Mouse (Mus musculus) CH12.LX (cell line): ENCODE results near the gene Cd70. TPM values are rescaled to one million over a fixed set of nuclear protein-coding genes. Genes with fewer than 3 reads are reported as not detected.
"Not testable (repeated sequence)": the region's sequence is repeated elsewhere in the genome, so short reads cannot be mapped to it uniquely, and the experiment has no call there.

ENCODE experiments used
- DNase-seq: peaks from one replicate; pipeline ENCODE4 v3.0.0-alpha.2; 2013; ENCODE audit errors: extremely low read depth
- H3K27ac ChIP-seq: 2 replicates; pipeline ENCODE4 v1.5.1; 2012; ENCODE audit warnings: low read depth, mild to moderate bottlenecking, control low read depth, moderate library complexity; ENCODE audit not compliant: insufficient read depth
- H3K27me3 ChIP-seq: replicated peaks from 2 replicates; pipeline ENCODE3; 2012; ENCODE audit warnings: inconsistent platforms
- H3K36me3 ChIP-seq, 2 experiments: replicated peaks in 1 of 2; 2 replicates each; pipeline versions ENCODE3 to v1.6.1; 2012; ENCODE audit warnings: inconsistent platforms in 1 of 2, low read length in 1 of 2, mild to moderate bottlenecking in 1 of 2, mixed read lengths in 1 of 2, moderate library complexity in 1 of 2; ENCODE audit not compliant: control insufficient read depth in 1 of 2, insufficient read depth in 1 of 2
- H3K4me1 ChIP-seq, 2 experiments: 2 replicates each; pipeline ENCODE4 v1.6.1; 2012; ENCODE audit warnings: inconsistent platforms in 1 of 2, moderate library complexity in 1 of 2; ENCODE audit not compliant: insufficient read depth in 2 of 2, control insufficient read depth in 1 of 2
- H3K4me2 ChIP-seq: 2 replicates; pipeline ENCODE4 v1.6.1; 2012; ENCODE audit warnings: low read depth, mild to moderate bottlenecking, control low read depth; ENCODE audit not compliant: poor library complexity, insufficient read depth, severe bottlenecking
- H3K4me3 ChIP-seq, 3 experiments: fragments of 150-350 bp in 1 of 3; sonication (generic) in 1 of 3; replicated peaks in 1 of 3; 2 replicates each; pipeline versions ENCODE3 to v1.5.1; 2011 to 2012; ENCODE audit warnings: low read depth in 2 of 3, low read length in 2 of 3, mild to moderate bottlenecking in 2 of 3, moderate library complexity in 2 of 3, control low read depth in 1 of 3, improper control_type of control experiment in 1 of 3, inconsistent platforms in 1 of 3, mixed read lengths in 1 of 3; ENCODE audit not compliant: poor library complexity in 1 of 3
- H3K79me2 ChIP-seq: replicated peaks from 2 replicates; pipeline ENCODE4 v1.6.1; 2012; ENCODE audit warnings: mild to moderate bottlenecking, moderate library complexity; ENCODE audit not compliant: control insufficient read depth, poor library complexity, insufficient read depth, severe bottlenecking; ENCODE audit errors: extremely low read depth
- H3K9ac ChIP-seq: 2 replicates; pipeline ENCODE4 v1.6.1; 2012; ENCODE audit warnings: low read depth, mild to moderate bottlenecking, control low read depth, moderate library complexity; ENCODE audit not compliant: insufficient read depth
- H3K9me3 ChIP-seq: replicated peaks from 2 replicates; pipeline ENCODE3; 2012; ENCODE audit warnings: low read length, inconsistent platforms, mixed read lengths
- BHLHE40 ChIP-seq: IDR thresholded peaks from 2 replicates; pipeline ENCODE4 v1.6.1; 2011; ENCODE audit warnings: mild to moderate bottlenecking, low read depth, low read length, improper control_type of control experiment
- CHD1 ChIP-seq: IDR thresholded peaks from 2 replicates; pipeline ENCODE4 v1.6.1; 2012; ENCODE audit warnings: low read depth, low read length, improper control_type of control experiment, inconsistent platforms
- CHD2 ChIP-seq: IDR thresholded peaks from 2 replicates; pipeline ENCODE4 v1.6.1; 2011; ENCODE audit warnings: low read length, improper control_type of control experiment
- CTCF ChIP-seq, 2 experiments: IDR thresholded peaks in 1 of 2; conservative IDR thresholded peaks in 1 of 2; 2 replicates each; pipeline ENCODE4 v1.5.1; 2011 to 2012; ENCODE audit warnings: low read depth in 2 of 2, low read length in 2 of 2, improper control_type of control experiment in 1 of 2, inconsistent platforms in 1 of 2, mild to moderate bottlenecking in 1 of 2, moderate library complexity in 1 of 2
- E2F4 ChIP-seq: IDR thresholded peaks from 2 replicates; pipeline ENCODE4 v1.6.1; 2011; ENCODE audit warnings: low read depth, low read length, improper control_type of control experiment; ENCODE audit not compliant: insufficient replicate concordance
- ELF1 ChIP-seq: IDR thresholded peaks from 2 replicates; pipeline ENCODE4 v1.6.1; 2014; ENCODE audit warnings: low read depth, mild to moderate bottlenecking, inconsistent platforms, low read length, improper control_type of control experiment
- EP300 ChIP-seq: IDR thresholded peaks from 2 replicates; pipeline ENCODE4 v1.6.1; 2011; ENCODE audit warnings: low read length, improper control_type of control experiment
- HCFC1 ChIP-seq: IDR thresholded peaks from 2 replicates; pipeline ENCODE4 v1.6.1; 2012; ENCODE audit warnings: low read depth, mild to moderate bottlenecking, inconsistent platforms, low read length, improper control_type of control experiment
- KAT2A ChIP-seq: IDR thresholded peaks from 2 replicates; pipeline ENCODE4 v1.6.1; 2012; ENCODE audit warnings: low read length, improper control_type of control experiment, inconsistent platforms; ENCODE audit not compliant: insufficient replicate concordance
- MYC ChIP-seq: IDR thresholded peaks from 2 replicates; pipeline ENCODE4 v1.6.1; 2011; ENCODE audit warnings: low read depth, mild to moderate bottlenecking, improper control_type of control experiment, low read length
- NRF1 ChIP-seq: IDR thresholded peaks from 2 replicates; pipeline ENCODE4 v1.6.1; 2014; ENCODE audit warnings: low read depth, mild to moderate bottlenecking, inconsistent platforms, low read length, improper control_type of control experiment, moderate library complexity
- POLR2A ChIP-seq: IDR thresholded peaks from 2 replicates; pipeline ENCODE4 v1.6.1; 2011; ENCODE audit warnings: low read depth, mild to moderate bottlenecking, improper control_type of control experiment, low read length
- POLR2AphosphoS2 ChIP-seq: IDR thresholded peaks from 2 replicates; pipeline ENCODE4 v1.6.1; 2011; ENCODE audit warnings: low read depth, low read length, improper control_type of control experiment
- TBP ChIP-seq: conservative IDR thresholded peaks from 2 replicates; pipeline ENCODE4 v1.6.1; 2011; ENCODE audit warnings: low read depth, low read length, improper control_type of control experiment
- TCF12 ChIP-seq: IDR thresholded peaks from 2 replicates; pipeline ENCODE4 v1.6.1; 2014; ENCODE audit warnings: low read depth, mild to moderate bottlenecking, inconsistent platforms, low read length, improper control_type of control experiment
- USF1 ChIP-seq: IDR thresholded peaks from 2 replicates; pipeline ENCODE4 v1.6.1; 2014; ENCODE audit warnings: low read depth, mild to moderate bottlenecking, inconsistent platforms, low read length, improper control_type of control experiment
- ZC3H11A ChIP-seq: IDR thresholded peaks from 2 replicates; pipeline ENCODE4 v1.6.1; 2012; ENCODE audit warnings: low read depth, mild to moderate bottlenecking, inconsistent platforms, low read length, improper control_type of control experiment
- ZKSCAN1 ChIP-seq: IDR thresholded peaks from 2 replicates; pipeline ENCODE4 v1.6.1; 2012; ENCODE audit warnings: low read depth, inconsistent platforms, low read length, improper control_type of control experiment, borderline replicate concordance
- ZMIZ1 ChIP-seq: IDR thresholded peaks from 2 replicates; pipeline ENCODE4 v1.6.1; 2012; ENCODE audit warnings: low read depth, mild to moderate bottlenecking, inconsistent platforms, low read length, improper control_type of control experiment
- ZNF384 ChIP-seq: IDR thresholded peaks from 2 replicates; pipeline ENCODE4 v1.6.1; 2012; ENCODE audit warnings: low read depth, low read length, improper control_type of control experiment, inconsistent platforms
- dilution Hi-C: fragments of 300-500 bp; cut with MboI; formaldehyde crosslinking; loops from 2 replicates; pipeline ENCODE4 v1.14.3; 2020; ENCODE audit warnings: low sequenced_read_pairs; ENCODE audit not compliant: extremely low pct_unique_long_range_greater_than_20kb, extremely low pct_ligation_motif_present
- in situ Hi-C: fragments of 300-500 bp; cut with MboI; formaldehyde crosslinking; loops from 3 replicates; pipeline ENCODE4 v1.14.3; 2019; ENCODE audit warnings: low sequenced_read_pairs, low pct_ligation_motif_present, low pct_unique_long_range_greater_than_20kb, mixed read lengths
- polyA plus RNA-seq: library from polyadenylated mRNA; unstranded; fragments of >175 nt; gene quantifications from 2 replicates; pipeline ENCODE4 v1.2.1, GENCODE M21; 2012; ENCODE audit warnings: low read depth; ENCODE audit not compliant: insufficient read length
- total RNA-seq, 2 experiments: library from RNA; depleted of rRNA; stranded (reverse); fragments of 300-350 nt in 1 of 2; fragments of >200 nt in 1 of 2; gene quantifications; 2 replicates each; pipeline ENCODE4 v1.2.3; 2012 to 2014

The Cd70 gene
- total and polyA plus RNA-seq, 3 experiments: 137 to 965 (median 321) TPM

DNA sequence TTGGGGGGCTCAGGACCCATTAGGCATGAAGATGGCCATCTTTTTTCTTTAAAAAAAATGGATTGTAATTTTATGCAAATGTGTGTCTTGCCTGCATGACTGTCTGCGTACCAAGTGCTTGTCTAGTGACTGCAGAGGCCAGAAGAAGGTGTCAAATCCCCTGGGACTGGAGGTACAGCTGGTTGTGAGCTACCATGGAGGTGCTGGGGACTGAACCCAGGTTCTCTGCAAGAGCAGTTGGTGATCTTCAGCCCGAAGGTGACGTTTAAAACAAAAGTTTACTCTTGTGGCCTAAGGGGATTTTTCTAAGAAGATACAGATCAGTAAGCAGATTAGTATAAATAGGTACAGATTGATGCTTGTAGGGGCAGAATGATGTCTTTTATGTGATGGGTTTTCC, 13.9 kb downstream of the Cd70 start (continued):
- TF ChIP-seq CHD1 (no peak), ZNF384 (peak; percentile 85), ZC3H11A (no peak), E2F4 (no peak), CHD2 (no peak), POLR2A (no peak), USF1 (no peak), ZKSCAN1 (no peak), CTCF (conservative IDR thresholded peaks at IDR 0.05 in 1 of 2, IDR thresholded peaks at IDR 0.05 in 1 of 2; ENCODE audit: low read depth in 2 of 2, low read length in 2 of 2) (no peak), HCFC1 (no peak), TBP (no peak), NRF1 (no peak), KAT2A (no peak), EP300 (peak; percentile 58; the same call in 1 of the 2 replicates), BHLHE40 (peak; percentile 82; the same call in 1 of the 2 replicates), TCF12 (peak; percentile 22; the same call in 1 of the 2 replicates)

GRCm38 (mm10) chr17:57134693-57135092, 14.9 kb downstream of the Cd70 start:
- Histone ChIP-seq H3K27me3 (no peaks in the 10 kb centered on the region), H3K4me3 (no peak overlapping the region), H3K36me3 (peaks cover 13 to 66% of the 10 kb centered on the region in 2 experiments), H3K9ac (no peak overlapping the region), H3K4me1 (peaks cover 49 to 86% of the 10 kb centered on the region in 2 experiments), H3K27ac (peak overlapping the region; percentile 62), H3K4me2 (no peak overlapping the region), H3K79me2 (peaks cover 9% of the 10 kb centered on the region; the same call in 1 of the 2 replicates), H3K9me3 (peaks cover 7% of the 10 kb centered on the region)
- dilution Hi-C loops (no loop called here), in situ Hi-C loops (no loop called here)
- DNase-seq: no peak
- 0 out of 2 replicates have a peak, but pooled peaks have one; percentile 4 for TF ChIP-seq ELF1
- TF ChIP-seq ZMIZ1: peak; percentile 17
- TF ChIP-seq POLR2AphosphoS2: no peak
- TF ChIP-seq MYC: no peak

DNA sequence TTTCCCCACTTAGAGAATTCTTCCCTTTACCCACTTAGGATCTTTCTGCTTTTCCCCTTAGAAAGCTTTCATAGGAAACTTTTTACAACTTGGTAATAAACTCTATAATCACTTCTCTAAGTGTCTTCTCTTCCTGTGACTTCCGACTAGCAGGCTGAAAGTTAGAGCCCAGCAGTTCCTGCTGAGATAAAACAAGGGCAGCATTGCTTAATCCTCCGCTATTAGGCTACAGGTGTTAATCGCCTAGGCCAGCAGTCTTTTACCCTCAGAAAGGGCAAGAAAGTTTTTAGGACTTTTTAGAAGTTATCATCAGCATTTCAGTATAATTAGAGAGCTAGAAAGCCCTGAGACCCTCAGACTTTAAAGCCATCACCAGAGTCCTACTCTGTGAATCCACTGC, 15.6 kb downstream of the Cd70 start:
- H3K79me2 ChIP-seq, dilution Hi-C loops, H3K9ac ChIP-seq, in situ Hi-C loops, H3K4me3 ChIP-seq, DNase-seq, H3K4me2 ChIP-seq, H3K27me3 ChIP-seq, H3K9me3 ChIP-seq: not testable (repeated sequence)
- H3K27ac ChIP-seq: peak overlapping the region; percentile 62
- H3K36me3 ChIP-seq: peaks cover 16 to 65% of the 10 kb centered on the region in 2 experiments
- peaks cover 47 to 84% of the 10 kb centered on the region in 2 experiments for H3K4me1 ChIP-seq
